Mouse (Mus musculus): ENCODE measurements around the gene Bbc3.

DNA sequence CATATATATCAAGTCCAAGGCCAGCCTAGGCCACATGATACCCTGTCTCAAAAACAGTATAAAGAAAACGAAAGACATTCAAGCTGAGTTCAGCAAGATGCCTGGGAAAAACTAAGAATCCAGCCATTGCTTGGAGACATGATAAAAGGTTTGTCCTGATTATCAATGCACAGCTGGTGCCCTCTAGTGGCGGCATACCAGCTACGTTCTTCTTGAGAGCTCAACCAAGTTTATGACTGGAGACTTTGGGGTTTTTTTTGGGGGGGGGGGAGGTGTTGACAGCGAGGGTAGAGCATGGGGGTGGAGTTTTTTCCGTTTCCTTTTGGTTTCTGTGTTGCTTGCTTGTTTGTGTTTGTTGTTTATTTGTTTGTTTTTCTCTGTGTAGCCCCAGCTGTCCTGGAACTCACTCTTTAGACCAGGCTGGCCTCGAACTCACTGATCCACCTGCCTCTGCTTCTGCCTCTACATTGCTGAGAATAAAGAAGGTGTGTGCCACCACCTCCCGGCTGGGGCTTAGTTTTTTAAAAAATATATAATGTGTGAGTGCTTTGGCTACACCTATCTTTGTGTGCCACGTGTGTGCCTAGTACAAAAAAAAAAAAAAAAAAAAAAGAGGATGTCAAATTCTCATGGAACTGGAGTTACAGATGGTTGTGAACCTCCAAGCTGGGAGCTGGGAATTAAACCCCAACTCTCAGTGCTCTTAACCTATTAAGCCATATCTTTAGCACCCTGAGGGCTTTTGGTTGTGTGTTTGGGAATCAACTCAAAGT, 45.0 kb upstream of the Bbc3 start:
- TF ChIP-seq CTCF (IDR thresholded peaks at IDR 0.05; ENCODE audit: low read depth) (peak; percentile 77), EP300 (IDR thresholded peaks at IDR 0.05; ENCODE audit: low read depth) (no peak)

All from heart, postnatal 0 days (tissue).